Mouse (Mus musculus): ENCODE data around the gene Cckbr. TPM values are rescaled to one million over a fixed set of nuclear protein-coding genes. Genes with fewer than 3 reads are reported as not detected.
"Not testable (repeated sequence)": the region's sequence is repeated elsewhere in the genome, so short reads cannot be mapped to it uniquely, and the experiment has no call there.

Gene Cckbr
- total RNA-seq, 2 experiments from 2014 or later, result not detected

GRCm38 (mm10) chr7:105433859-105434258, 8.3 kb downstream of the Cckbr start:
- ATAC-seq (replicated peaks; ENCODE audit: low FRiP score, poor library complexity, severe bottlenecking), result no peak

- ATAC-seq (replicated peaks; ENCODE audit: low FRiP score, poor library complexity, severe bottlenecking), result no peak
Observed at GRCm38 (mm10) chr7:105434798-105435197, 9.3 kb downstream of the Cckbr start.

- no peak for ATAC-seq (replicated peaks; ENCODE audit: low FRiP score, poor library complexity, severe bottlenecking)
Observed at GRCm38 (mm10) chr7:105437979-105438772, 12.6 kb downstream of the Cckbr start.

- no peak for ATAC-seq (replicated peaks; ENCODE audit: low FRiP score, poor library complexity, severe bottlenecking)
Observed at GRCm38 (mm10) chr7:105441426-105441825, 15.9 kb downstream of the Cckbr start.

- no peak for ATAC-seq (replicated peaks; ENCODE audit: low FRiP score, poor library complexity, severe bottlenecking)
Observed at GRCm38 (mm10) chr7:105445076-105445475, 19.5 kb downstream of the Cckbr start.

- ATAC-seq (replicated peaks; ENCODE audit: low FRiP score, poor library complexity, severe bottlenecking), result not testable (repeated sequence)
Observed at GRCm38 (mm10) chr7:105453345-105453744, 27.8 kb downstream of the Cckbr start.

GRCm38 (mm10) chr7:105458546-105458945, 33.0 kb downstream of the Cckbr start:
- no peak for ATAC-seq (replicated peaks; ENCODE audit: low FRiP score, poor library complexity, severe bottlenecking)

GRCm38 (mm10) chr7:105465505-105465904, 40.0 kb downstream of the Cckbr start:
- not testable (repeated sequence) for ATAC-seq (replicated peaks; ENCODE audit: low FRiP score, poor library complexity, severe bottlenecking)

- no peak for ATAC-seq (replicated peaks; ENCODE audit: low FRiP score, poor library complexity, severe bottlenecking)
Observed at GRCm38 (mm10) chr7:105472607-105473006, 47.1 kb downstream of the Cckbr start.

- ATAC-seq (replicated peaks; ENCODE audit: low FRiP score, poor library complexity, severe bottlenecking), result no peak
Observed at GRCm38 (mm10) chr7:105474771-105475315, 49.3 kb downstream of the Cckbr start.

- ATAC-seq (replicated peaks; ENCODE audit: low FRiP score, poor library complexity, severe bottlenecking), result no peak
Observed at GRCm38 (mm10) chr7:105475396-105475949, 49.9 kb downstream of the Cckbr start.

- no peak for ATAC-seq (replicated peaks; ENCODE audit: low FRiP score, poor library complexity, severe bottlenecking)
Observed at GRCm38 (mm10) chr7:105476683-105477432, 51.3 kb downstream of the Cckbr start.

- ATAC-seq (replicated peaks; ENCODE audit: low FRiP score, poor library complexity, severe bottlenecking), result no peak
Observed at GRCm38 (mm10) chr7:105477433-105477700, 51.8 kb downstream of the Cckbr start.

GRCm38 (mm10) chr7:105477841-105478240, 52.3 kb downstream of the Cckbr start:
- no peak for ATAC-seq (replicated peaks; ENCODE audit: low FRiP score, poor library complexity, severe bottlenecking)

GRCm38 (mm10) chr7:105478344-105478743, 52.8 kb downstream of the Cckbr start:
- ATAC-seq (replicated peaks; ENCODE audit: low FRiP score, poor library complexity, severe bottlenecking), result no peak

- no peak for ATAC-seq (replicated peaks; ENCODE audit: low FRiP score, poor library complexity, severe bottlenecking)
Observed at GRCm38 (mm10) chr7:105479232-105479631, 53.7 kb downstream of the Cckbr start.

GRCm38 (mm10) chr7:105480081-105480480, 54.5 kb downstream of the Cckbr start:
- no peak for ATAC-seq (replicated peaks; ENCODE audit: low FRiP score, poor library complexity, severe bottlenecking)

GRCm38 (mm10) chr7:105480561-105481504, 55.3 kb downstream of the Cckbr start:
- no peak for ATAC-seq (replicated peaks; ENCODE audit: low FRiP score, poor library complexity, severe bottlenecking)

- no peak for ATAC-seq (replicated peaks; ENCODE audit: low FRiP score, poor library complexity, severe bottlenecking)
Observed at GRCm38 (mm10) chr7:105481505-105482411, 56.2 kb downstream of the Cckbr start, which contains the start of gene Cavin3. TSS of gene Cavin3 (minus strand) at chr7:105482300.

Data from erythroid progenitor cell, adult 5-6 weeks (primary cell).